Mouse (Mus musculus) neutrophil, adult 5-6 weeks (primary cell): ENCODE measurements at regions not wholly inside any gene's neighbourhood (a gene's known extent, or its start where the extent isn't known, plus 50 kb on each side); places are given as distances from the start of the nearest gene placed in this dataset.
A peak's percentile ranks its signal among the peaks of the same experiment; 100 is the strongest.

Source experiments
- ATAC-seq: fragments of 151-379, 151-347 bp; 2 replicates; pipeline ENCODE4 v1.8.0; 2017; ENCODE audit warnings: mild to moderate bottlenecking, moderate TSS enrichment; ENCODE audit not compliant: insufficient number of reproducible peaks, poor library complexity, low FRiP score, severe bottlenecking; ENCODE audit errors: extremely low read depth

- no peak for ATAC-seq
These were observed 57.3 kb upstream of the Prep start for GRCm38 (mm10) chr10:45009676-45010075.

GRCm38 (mm10) chr10:45009235-45009634 lies 57.8 kb upstream of the Prep start:
- no peak for ATAC-seq

GRCm38 (mm10) chr10:45004037-45004653 lies 62.9 kb upstream of the Prep start:
- ATAC-seq, result no peak

DNA sequence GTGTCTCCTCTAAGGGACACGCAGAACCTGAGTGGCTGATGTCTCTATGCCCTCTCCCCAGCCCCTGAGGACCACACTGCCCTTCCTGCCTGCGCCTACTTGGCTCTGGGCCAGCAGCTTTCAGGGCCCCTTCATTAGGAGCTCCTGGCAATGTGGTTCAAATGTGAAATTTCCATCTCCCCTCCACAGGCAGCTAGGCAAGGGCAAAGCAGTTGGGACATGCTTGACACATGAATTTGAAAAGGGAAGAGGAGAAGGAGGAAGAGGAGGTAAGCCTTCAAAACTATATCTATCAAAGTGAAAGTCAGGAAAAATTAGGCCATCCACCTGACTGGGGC lies 63.7 kb upstream of the Prep start:
- no peak for ATAC-seq

GRCm38 (mm10) chr10:45002637-45003343 lies 64.2 kb upstream of the Prep start:
- ATAC-seq, result no peak

DNA sequence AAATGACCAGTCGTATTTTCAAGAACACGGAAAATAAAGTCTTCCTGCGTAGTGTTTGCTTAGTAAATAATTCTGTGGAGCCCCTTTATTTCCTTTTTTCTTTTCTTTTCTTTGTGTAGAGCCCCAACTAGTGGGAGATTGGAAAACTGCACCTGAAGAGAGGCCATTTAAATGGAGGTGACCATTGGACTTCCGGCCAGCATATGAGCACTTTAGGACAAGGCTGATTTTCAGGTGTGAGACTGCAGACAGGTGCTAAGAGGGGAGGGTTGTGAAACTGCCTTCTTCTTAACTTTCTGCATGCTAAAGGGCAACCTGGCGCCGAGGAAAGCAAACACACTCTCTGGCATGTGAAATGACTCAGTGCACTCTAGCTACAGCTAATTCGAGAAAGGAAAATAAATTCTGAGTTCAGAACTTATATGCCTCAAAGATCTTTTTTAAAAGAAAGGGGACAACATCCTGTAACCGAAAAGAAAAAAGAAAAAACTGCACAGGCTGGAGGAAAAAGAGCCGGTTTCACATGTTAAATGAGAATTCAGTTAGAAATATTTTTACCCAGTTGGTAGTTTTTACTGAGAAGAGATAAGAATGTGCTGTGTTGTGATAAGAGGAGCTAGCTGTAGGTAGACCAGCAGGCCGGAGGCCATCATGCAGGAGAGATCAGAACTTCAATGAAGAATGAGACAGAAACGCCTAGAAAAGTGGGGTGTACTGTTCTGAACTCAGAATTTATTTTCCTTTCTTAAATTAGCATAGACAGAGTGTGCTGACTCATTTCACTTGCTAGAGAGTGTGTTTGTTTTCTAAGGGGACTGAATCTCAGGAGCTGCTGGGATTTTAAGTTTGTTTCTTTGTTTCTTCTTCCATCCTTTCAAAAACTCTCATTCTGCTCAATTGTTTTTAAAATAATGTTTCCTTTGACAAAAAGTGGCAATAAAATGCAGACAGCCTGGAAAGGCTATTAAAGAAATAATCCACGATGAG lies 65.8 kb upstream of the Prep start:
- peak; percentile 59; the same call in 1 of the 2 replicates for ATAC-seq

DNA sequence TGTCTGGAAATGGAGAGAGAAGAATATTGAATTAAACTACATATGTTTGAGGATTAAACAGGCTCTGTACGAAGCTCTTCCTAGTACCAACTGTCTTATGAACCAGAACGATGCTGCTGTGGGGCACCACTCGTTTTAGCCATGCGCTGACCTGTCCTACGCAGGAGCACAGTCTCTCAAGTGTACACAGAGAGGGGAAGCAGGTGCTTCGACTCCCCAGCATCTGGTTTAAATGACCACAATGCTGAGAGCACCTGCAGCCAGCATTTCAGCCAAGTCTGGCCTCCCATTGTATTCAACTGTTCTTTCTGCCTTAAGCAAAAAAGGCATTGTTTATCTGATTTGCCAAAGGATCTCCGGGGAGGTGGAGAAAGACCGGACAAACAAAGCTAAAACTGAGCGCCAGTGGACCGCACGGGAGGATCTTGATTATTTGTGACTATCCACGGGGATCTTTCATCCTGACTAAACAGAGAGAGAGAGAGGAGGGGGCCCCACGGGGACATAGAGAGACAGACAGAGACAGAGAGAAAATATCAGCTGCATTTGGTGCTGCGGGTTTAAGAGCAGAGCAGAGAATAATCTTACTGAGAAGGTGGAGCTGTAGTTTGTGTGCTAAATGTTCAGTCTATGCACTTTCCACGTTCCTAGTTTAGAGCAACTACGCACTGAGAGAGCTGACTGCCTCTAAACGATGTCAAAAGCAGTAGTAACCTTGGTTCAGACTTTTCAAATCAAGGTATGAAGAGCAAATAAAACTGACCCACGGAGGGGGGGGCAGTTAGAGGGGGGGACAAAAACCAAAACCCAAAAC lies 66.8 kb upstream of the Prep start:
- no peak for ATAC-seq

DNA sequence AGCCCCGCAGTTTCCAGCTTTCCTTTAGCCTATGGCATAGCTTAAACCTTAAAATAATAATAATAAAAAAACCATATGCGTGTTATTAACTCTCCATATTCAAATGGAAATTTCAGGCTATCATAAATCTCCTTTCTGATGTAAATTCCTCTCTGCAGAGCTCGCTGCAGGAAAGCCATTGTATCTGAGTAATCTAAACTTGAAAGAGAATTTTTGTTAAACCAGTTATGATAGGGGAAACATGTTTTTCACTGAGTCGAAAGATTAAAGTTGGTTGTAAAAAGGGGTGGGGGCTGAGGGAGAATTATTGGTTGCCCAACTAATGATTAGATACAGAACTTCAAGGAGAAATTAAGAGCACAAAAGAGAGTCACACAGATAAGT lies 69.1 kb upstream of the Prep start:
- no peak for ATAC-seq

GRCm38 (mm10) chr10:44997184-44997905 lies 69.7 kb upstream of the Prep start:
- no peak for ATAC-seq

GRCm38 (mm10) chr10:44995756-44996155 lies 71.2 kb upstream of the Prep start:
- ATAC-seq, result no peak

GRCm38 (mm10) chr10:44994385-44995281 lies 72.4 kb upstream of the Prep start:
- no peak for ATAC-seq

- ATAC-seq, result no peak
These were observed 73.3 kb upstream of the Prep start for GRCm38 (mm10) chr10:44993470-44994260.

DNA sequence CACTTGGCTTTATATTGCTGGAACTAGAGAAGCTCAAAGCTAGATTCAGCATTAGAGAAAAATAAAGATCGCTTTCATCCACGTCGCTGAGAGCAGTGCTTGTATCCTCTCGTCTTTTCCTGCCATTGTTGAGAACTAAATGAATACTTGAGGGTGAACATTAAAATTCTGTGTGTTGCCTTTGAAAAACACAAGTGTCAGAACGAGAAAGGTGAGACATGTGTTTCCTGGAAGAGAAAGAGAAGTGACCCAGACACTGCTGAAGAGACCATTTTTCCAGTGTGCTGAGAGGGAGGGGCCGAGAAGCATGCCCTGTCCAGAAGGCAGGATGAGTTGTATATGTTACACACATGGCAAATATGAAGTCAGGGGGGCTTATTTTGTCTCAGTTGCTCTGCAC lies 77.5 kb upstream of the Prep start:
- ATAC-seq, result no peak

DNA sequence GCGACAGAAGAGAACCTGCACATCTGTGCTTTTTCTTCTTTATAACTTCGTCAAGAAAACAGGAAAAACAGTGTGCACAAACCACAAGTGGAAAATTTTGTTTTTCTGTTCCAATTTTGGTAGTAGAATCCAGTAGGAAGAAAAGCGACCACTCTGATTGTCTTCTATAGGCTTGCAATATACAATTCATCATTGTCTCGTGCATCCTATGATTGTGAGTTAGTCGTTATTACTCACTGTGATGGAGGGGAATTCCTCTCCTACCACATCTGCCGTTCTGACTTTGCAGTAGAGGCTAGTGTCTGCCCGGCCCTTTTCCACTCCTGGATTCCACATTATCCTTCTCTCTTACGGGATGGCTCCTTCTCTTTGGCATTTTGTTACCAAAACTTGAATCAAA lies 78.2 kb upstream of the Prep start:
- no peak for ATAC-seq

DNA sequence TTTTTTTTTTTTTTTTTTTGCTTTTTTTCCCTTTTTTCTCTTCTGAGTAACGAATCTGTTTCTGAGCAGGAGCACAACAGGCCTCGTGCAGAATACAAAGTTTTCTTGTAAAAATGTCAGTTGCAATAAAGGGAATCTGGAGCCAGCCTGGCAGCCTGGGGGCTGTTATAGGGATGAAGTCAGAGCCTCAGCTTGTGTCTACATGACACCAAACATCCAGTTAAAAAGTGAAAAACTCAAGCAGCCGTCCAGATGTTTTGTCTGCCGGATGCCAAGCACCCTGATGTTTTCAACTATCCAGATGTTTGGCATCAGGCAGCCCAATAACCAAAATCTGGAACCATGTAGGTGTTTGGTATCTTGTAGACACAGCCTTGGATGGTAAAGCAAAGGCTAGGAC lies 79.4 kb upstream of the Prep start:
- no peak for ATAC-seq

DNA sequence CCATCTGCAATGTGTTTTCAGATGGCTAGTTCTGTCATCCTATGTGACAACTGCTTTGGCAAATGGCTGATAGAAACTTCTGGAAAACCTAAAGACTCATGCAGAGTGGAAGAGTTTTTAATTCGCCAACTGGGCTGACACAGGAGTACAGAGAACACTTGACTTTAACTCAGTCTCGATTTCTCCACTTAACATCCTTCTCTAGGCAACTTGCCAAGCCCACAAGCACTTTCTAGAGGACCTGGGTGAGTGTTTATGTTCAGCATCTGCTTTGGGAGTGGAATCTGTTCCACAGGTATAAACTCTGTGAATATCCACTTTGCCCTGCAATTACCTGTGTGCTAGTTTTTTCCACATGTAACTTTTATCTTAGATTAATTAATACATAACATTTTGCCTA lies 85.1 kb upstream of the Prep start:
- ATAC-seq, result no peak

DNA sequence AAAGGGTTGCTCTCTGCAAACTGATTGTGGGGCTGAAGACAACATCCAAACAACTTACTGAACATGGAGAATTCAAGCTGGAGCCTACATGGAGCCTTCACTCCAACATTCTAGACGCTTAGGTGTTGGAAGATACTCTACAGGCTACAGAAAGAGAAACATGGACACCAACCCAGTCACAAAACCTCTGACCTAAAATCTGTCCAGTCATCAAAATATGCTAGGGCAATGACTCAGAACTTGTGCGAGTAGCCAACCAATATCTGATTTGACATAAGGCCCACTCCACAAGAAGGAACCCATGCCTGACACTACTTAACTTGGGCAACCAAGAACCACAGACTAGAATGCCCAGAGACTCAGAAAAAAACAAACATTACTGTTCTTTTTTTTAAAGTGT lies 90.2 kb upstream of the Prep start:
- no peak for ATAC-seq
